Mouse (Mus musculus): ENCODE data around the gene Gypa.

Gypa gene

DNA sequence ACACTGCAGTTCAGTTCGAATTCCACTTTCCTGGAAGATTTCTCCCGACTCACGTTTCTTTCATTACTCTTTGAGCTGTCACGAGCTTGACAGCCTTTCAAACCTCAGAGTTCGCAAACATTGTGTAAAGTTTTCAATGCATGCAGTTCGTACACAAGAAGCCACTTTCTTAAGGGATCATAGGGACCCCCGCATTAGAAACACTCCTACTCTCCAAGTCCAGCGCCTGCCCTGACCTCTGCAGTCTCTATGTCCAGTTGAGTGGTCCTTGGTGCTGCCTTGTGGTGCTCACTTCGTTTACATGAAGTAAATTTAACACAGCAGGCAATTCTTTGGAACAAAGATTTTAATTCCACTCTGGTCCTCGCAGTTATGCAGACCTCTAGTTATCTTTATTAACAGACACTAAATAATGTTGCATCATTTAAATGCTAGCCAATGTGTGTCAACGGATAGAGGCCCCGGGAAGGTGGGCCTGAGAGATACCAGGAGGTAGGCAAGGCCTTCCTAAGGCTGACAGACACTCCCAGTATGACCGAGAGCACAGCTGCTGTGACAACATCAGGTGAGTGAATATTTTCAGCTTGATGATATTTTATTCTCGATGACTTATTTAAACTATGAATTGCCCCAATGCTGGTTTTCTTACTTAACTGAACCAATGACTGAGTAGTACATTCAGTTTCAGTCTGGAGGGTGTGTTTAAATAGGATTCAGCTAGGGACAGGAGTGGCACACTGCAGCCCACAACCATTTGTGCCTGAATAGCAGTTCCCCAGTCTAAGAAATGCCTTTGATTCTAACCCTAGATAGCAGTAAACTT, at the start of gene Gypa:
Gene Gypa, plus strand, starts transcription at position 259 of the 823 bp plus-strand sequence.
- no peak for DNase-seq

DNA sequence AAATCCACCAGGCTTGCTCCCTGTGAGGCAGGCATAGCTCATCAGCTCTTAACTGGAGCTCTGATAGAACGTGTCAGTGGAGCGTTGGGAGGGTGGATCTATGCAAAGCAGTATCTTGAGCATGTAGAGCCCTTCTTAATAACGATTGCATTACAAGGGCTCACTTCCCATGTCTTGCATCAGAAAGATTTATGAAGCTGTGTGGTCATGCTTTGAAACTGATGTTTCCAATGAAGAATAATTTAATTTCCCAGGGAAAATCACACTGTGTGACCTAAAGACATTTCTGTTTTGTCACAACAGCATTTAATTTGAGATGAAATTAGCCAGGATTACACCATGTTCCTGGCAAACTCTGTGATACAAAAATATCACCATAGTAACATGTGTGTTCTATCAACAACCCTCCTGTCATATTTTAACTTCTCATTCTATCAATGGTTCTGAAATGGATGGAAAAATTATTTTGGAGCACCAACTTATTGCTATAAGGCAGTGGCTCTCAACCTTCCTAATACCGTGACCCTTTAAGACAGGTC, 49.0 kb upstream of the Gypa start:
- no peak for DNase-seq

DNA sequence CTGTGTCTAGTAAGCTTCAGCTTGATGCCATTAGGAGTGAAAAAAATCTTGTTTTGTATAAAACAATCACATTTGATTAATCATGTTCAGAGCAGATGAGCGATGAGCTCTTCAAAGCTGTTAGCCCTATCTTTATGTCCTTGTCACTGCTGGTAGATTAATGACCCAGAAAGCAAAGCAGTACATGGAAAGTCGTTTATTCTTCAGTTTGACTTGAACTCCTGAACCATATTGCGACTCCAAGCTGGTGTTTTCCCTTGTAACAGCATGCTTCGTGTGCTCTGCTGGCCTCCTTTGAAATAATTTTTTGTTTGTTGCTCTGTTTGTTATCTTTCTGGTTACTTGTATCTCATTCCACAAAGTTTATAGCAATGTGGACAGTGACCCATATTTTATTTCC, 46.4 kb upstream of the Gypa start:
- DNase-seq = no peak

DNA sequence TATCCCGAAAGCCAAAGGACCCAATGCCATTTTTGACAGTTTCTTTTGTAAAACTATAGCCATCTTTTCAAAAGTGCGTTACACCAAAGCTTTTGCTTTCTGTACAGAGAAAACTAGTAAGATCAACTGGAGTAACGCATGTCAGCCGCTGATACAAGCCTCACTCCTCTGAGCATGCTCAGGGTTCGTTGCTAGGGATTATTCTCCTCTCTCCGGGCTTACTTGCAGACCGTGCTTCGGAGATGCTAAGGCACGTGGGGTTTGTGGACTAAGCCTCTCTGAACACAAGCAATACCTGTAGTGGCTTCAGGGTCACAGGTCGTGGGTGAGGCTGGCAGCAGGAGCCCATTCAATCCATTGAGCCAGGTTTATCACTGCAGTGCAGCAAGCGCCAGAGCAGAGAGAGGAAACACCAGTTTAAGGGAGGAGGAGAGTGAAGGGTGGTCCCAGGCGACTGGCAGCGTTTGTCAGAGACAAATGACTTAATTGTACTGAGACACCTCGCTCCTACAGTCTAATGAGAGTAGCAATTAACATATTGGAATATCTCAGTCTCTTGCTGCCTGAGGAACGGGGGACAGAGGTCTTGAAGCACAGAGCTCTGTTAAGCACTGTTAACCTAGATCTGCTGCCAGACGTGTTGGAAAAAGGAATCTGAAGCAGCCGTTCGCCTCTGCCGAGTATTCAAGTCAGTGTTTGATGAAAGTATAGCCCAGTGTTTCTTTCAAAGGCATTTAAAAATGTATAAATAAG, 41.5 kb upstream of the Gypa start:
- DNase-seq = no peak

DNA sequence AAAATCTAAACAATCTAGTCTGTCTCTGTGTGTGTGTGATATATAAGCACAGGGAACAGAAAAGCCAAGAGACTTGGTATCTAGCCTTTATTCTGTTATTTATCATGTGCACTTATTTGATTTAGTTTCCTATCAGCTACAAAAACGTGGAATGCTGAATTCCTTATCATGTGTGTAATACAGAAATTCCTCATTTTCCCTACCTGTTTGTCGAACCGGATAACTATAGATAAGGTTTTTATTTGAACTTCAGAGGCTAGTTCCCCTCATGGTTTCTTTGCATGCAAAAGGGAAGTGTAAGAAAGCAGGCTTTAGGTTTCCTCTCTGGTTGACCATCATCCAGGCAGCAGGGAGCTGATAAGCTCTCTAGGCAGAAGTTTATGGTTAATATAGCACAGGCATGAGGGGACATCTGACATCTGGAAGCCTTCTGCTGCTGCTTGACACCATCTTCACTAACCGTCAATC, 30.1 kb upstream of the Gypa start:
- no peak for DNase-seq

DNA sequence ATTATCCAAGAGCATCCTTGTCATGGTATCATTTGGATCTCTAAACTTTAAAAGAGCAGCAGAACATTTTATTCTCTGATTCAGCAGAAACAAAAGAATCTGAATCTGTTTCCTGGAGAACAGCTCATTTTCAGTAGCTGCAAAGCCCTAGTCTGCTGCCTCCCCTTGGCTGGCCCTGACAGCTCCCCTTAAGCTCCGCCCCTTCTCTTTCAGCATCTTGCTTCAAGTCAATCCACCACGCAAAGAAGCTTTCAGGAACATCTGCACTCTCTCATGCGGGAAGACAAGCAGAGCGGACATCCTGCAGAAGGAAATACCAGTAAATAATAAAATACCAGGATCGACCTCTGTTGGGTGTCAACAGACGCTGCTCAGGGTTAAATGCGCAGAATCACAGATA, 18.6 kb upstream of the Gypa start:
- no peak for DNase-seq

DNA sequence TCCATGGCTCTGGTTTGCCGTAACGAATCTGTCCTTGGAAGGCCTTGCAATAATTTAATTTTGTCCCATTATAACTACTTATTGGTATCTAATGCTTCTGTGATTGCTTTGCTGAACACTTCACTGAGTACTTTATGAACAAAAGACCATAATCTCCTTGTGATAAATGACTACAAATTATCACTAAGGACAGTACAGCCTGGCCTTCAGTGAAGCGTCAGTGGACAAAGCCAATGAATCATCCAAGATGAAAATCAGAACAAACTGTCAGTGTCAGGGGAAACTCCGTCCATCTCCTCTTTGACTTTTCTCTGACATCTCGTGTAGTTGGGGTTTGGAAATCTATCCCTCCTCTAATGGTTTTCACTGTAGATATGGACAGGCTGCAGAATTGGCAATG, 15.4 kb upstream of the Gypa start:
- DNase-seq = no peak

DNA sequence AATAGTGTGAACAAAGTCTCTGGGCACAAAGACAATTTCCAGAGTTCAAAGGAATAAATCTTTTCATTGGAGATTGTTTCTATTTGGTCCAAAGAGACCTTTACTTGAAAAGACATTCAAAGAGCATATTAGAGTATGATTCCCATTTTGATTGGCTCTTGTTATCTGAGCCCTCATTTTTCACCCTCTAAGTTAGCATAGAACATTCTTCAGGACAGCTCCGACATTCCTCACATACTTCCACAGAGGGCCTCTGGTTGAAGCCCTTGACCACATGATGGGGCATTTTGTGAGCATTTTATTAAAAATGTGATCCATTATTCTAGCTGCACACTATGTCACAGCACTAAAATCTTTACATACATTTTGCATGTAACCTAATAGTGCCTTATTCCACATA, 14.5 kb upstream of the Gypa start:
- DNase-seq = no peak

DNA sequence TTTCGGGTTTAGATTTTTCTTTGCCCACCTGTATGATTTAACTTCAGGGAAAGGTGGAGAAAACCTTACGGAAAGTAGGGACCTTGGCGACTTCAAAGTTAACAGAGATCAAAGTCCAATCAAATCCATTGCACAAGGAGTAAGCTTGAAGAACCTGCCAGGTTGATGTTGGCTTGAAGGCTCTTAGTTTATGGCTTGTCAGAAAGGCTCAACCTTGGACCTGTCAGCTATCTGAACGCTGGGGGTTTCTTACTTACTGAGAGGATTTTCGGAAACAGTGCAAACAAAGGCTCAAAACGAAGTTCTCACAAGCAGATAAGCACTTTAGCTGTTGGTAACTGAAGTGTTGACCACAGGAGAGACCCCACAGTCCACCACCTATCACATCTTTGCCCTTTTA, 11.4 kb upstream of the Gypa start:
- no peak for DNase-seq

DNA sequence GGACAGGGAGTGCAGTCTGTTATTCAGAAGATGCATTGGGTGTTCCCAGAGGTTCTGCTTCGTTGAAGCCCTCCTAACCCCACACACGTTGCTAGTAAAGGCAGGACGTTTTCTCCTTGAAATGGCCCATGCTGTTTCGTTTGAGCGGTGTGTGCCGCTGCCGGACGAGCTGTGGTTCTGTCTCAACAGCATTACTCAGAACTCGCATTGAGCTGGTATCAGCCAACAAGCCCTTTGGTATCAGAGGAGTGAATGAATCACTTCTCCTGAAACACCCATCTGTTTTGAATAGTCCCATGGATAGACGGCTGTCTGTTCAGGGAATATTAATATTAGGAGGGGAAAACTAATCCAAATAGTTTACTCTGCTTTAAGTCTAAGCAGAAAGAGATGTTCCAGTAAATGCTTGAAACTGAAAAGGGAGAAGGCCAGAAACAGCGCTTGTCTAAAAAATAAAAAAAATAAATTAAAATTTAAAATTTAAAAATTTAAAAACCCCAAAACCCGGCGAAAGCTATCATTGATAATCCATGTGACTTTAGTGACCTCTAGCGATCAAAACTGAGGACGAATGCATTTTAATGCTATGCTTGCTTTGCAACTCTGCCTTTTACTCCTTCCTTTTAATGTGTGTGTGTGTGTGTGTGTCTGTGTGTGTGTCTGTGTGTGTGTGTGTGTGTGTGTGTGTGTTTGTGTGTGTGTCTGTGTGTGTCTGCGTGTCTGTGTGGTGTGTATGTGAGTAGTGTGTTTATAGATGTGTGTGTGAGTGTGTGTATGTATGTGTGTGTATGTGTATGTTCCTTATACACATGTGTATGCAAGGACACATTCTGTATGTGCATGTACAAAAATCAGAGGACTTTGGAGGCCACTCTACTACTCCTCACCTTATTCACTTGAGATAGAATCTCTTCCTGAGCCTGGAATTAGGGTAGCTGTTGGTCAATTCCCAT, 10.5 kb upstream of the Gypa start:
- no peak for DNase-seq

DNA sequence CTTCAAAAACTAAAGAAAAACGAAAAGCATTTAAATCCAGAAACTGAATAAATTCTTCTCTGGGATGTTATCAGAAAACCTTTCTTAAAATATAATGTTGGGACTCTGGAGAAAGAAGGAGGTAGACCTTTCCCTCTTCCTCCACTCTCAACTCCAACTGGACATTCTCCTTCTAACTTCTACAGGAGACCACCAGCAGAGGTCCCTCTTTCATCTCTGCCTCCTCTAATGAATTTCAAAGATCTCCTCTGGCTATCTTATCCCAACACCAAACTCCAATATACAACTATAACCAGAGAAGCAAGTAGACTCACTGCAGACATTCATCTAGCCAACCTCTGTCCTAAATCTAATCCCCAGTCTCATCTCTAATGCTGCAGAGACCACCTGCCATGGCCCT, 2.0 kb upstream of the Gypa start:
- DNase-seq = no peak

DNA sequence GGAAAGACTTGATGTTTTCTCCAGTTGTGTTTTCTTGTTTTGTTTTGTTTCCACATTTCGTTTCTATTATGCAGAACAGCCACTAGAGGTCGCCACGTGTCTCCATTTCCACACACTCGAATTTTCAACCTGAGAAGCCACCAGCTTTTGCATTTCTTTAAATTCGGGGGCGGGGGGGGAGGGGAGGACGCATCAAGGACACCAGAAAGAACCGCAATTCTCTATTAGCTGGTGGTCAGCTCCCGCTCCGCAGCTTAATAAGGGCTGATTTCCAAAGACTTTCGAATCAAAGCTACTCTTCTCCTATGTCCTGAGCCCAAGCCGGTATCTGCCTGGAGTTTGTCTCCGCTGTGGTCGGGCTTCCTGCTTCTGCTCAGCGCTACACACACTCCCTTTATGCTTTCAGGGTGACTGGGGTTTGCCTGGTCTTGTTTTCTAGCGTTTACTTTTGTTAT, 567 bp upstream of the Gypa start:
- DNase-seq = peak; percentile 27

DNA sequence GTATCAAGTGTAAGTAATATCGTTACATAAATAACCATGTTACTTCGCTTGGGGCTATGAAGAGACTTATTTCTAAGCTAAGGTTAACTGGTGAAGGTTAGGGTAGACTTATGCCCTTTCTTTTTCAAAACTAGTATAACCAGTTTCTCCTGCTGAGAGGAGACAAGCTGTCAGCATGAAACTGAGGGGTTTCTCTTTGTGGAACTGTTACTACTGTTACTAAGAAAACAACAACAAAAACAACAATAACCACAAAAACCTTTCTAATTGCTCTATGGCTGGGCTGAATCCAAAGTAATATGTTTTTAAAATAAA, 722 bp downstream of the Gypa start:
- no peak for DNase-seq

DNA sequence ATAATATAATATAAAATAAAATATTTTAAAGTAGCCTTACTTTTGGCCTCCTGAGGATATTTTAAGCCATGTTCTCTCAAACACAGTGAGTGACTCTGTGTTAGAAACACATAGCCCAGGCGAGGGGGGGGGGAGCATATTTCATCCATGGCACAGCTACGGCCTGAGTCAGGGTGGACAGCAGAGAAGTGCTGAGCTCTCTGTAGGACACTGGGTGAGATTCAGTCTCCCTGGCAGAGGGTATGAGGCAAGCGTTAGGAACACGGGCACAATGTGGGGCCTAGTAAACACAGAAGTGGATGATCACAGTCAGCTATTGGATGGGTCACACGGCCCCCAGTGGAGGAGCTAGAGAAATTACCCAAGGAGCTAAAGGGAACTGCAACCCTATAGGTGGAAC, 1.2 kb downstream of the Gypa start:
- DNase-seq = no peak

DNA sequence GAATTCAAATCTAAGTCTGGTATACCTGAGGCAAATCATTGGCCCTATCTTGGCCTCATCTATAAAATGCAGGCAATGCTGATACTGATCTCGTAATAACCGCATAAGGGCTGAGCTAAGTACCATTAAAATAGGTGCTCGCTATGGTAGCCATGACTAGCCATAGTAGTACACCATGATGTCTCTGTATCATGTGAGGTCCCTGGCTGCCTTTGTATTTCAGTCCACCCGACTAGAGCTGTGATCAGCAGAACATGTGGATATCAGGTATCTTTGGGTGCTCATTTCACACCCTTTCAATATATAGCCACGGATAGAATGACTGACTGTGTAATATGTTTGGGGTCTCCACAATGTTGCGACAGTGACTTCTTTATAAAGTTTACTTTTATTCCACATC, 1.9 kb downstream of the Gypa start:
- no peak for DNase-seq

DNA sequence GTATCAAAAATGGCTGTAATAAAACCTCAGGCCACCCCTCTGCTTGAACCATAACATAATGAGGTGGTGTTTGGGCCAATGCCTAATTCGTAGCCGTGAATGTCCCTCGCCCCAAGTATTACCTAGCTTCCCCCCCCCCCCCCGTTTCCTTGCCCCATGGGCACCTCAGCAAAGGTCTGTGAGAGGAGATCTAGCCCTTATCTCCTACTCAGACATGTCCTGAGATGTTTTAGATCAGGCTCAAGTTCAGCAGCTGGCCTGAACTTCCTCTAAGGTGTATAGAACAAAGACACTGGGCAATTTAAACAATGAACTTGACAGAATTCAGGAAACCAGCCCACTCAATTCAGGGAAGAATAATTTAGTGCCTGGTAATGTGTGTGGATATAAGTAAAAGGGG, 3.7 kb downstream of the Gypa start:
- DNase-seq = no peak

DNA sequence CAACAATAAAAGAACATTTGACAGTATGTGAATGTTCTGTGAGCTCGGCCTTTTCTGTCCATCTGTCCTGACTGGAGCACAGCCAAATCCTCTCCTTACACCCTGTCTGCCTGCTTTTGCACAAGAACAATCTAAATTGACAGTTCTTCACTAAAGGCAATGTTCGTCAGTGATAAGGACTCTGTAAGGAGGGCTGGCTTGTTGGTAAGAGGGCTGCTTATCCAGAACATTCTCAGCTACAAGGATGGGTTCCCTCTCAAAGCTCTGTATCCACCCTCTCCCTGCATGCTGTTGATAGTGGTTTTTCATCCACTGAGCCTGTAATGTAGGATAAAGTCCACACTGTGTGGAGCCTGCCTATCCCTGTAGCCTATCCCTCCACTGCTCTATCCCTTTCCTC, 6.7 kb downstream of the Gypa start:
- no peak for DNase-seq

DNA sequence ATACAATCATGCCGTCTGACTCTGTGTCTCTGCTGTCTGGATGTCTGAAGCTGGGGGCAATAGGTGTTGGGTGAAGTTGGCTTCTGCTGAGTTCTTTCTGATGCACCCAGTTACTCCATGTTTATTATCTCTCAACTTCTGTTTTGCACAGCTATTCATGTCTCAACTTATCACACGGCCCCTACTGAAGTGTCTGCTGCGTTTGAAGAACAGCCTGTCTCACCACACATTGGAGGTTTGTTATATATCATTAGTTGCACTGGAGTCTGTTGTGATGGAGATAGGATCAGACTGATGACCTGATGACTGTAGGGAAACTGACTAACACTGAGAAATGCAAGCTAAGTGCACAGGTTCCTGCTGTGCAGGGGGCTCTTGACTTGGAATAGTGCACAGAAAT, 7.2 kb downstream of the Gypa start:
- no peak for DNase-seq

DNA sequence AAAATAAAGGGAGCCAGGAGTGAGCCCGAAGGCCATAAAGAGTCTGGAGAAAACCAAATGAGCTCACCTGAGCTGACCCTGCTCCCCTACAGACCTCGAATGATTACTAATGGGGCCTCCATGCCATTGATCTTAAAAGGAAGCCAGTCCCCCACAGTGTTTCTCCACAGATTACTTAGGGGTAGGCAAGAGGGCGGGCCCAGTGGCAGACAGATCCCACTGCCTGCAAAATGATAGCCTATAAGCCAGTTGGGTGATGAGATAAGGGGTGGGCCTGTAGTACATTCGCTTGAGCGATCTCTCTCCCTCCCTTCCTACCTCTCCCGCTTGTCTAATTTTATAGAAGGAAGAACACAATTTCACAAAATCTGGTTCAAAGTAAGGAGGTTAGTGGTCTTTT, 7.7 kb downstream of the Gypa start:
- no peak for DNase-seq

DNA sequence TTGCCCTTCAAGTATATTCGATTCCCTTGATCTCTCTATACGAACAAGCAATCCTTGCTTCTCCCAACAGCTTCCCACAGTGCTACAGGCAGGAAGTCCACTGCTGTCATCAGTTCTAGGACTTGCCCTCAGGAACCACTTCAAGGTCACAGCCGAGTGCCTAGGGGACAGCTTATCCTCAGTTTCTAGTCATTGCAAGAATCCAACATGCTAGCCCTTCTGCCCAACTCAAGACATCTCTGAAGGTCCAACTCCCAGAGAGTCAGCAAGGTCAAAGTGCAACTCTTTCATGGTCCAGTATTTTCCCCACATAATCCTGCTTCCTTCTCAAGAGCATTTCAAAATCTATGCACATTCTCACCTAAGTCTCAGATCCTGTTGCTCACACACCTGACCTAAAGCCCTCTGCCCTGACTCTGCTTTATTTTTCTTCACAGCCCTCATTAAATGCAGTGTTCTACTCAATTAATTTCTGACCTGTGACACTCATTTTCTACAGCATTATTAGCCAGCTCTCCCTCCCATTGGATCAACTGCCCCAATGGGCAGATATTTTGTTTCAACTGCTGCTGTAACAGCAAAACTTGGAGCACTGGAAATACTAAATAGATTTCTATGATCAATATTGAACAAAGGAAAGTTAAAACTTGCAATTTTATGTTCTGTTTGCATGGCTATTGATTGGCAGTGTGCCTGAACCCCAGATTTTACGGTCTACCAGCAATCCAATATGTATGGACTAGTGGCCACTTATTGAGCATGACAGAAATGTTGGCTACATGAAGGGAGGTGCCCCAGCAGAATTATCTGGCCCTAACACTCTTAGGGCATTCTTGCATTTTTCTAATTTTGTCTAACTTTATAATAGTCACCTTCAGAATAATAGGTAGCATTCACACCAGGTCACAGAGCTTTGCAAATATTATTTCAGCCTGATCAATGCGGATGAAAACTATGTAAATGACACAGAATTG, 33.1 kb downstream of the Gypa start:
- DNase-seq = no peak

DNA sequence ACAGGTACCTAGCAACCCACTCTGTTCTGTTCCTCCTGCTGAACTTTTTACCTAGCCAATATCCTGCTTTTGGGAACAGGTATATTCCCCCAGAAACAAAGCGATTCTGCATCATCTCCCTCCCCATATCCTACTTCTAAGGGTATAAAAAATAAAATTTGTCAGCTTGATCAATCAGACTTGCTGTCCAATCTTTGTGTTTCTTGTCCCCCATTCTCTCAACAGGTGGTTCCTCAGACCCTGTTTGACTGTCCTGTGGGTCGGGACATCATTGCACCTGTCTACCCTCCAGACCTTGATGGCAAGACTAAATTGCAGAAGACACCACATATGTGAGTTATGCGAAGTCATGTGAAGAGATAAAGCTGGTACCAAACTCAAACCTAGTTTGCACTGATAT, 48.3 kb downstream of the Gypa start:
- no peak for DNase-seq

DNA sequence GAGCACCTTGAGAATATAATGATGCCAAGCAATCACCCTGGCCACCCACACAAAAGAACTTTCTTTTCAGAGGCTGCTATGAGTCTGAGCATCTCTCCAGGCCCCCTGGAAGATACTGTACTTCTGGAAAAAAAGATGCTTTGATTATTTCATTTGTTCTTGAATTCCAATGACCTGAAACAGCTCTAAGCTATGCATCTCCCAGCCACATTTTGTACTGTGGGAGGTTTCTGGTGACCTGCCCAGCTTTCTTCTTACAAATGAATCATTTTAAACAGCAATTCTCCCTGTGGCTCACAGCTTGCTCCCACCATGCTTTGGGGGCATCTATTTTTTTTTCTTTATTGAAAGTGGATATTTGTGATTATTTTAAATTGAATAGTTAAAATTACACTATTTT, 56.9 kb downstream of the Gypa start:
- no peak for DNase-seq

Measured in cerebellum, adult 9-11 months (tissue).